Mouse (Mus musculus): ENCODE measurements around the gene Myo1d. TPM values are rescaled to one million over a fixed set of nuclear protein-coding genes. Genes with fewer than 3 reads are reported as not detected.
A peak's percentile ranks its signal among the peaks of the same experiment; 100 is the strongest.

The Myo1d gene
- polyA plus RNA-seq, 1 experiment: 5.9 TPM

DNA sequence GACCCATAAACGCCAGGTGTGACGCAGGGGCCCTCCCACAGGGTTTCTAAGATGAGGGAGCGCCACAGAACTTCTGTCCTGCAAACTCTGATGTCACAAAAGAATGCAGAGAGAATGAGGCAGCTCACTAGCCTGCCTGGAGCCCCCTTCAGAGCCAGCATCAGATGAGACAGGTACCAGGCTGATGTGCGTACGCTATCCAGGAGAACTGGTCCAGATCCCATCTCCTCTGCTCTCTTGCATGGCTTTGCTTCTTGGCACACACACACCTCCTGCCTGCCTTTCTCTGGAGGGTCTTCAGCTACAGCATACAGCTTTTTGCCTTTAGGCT lies 270.7 kb downstream of the Myo1d start:
- Histone ChIP-seq H3K4me3 (ENCODE audit: control insufficient read depth, insufficient read depth, low read length) (peak overlapping the region; percentile 9), H3K36me3 (ENCODE audit: control insufficient read depth, insufficient read depth, low read length) (no peaks in the 10 kb centered on the region), H3K27ac (ENCODE audit: control insufficient read depth, insufficient read depth, low read length) (peak overlapping the region; percentile 93), H3K27me3 (ENCODE audit: control insufficient read depth, insufficient read depth, low read length) (no peaks in the 10 kb centered on the region), H3K4me1 (replicated peaks; ENCODE audit: control insufficient read depth, insufficient read depth, low read length) (peaks cover 84% of the 10 kb centered on the region)
- WGBS: 38% methylated on average over 5 of the region's 5 CpGs
- DNase-seq: no peak
- TF ChIP-seq CTCF (IDR thresholded peaks at IDR 0.05; ENCODE audit: borderline replicate concordance, control insufficient read depth, extremely low read depth, insufficient read depth, low read length, poor library complexity) (no peak), POLR2A (IDR thresholded peaks at IDR 0.05; ENCODE audit: control insufficient read depth, extremely low read depth, insufficient read depth, low read length, poor library complexity) (no peak)

DNA sequence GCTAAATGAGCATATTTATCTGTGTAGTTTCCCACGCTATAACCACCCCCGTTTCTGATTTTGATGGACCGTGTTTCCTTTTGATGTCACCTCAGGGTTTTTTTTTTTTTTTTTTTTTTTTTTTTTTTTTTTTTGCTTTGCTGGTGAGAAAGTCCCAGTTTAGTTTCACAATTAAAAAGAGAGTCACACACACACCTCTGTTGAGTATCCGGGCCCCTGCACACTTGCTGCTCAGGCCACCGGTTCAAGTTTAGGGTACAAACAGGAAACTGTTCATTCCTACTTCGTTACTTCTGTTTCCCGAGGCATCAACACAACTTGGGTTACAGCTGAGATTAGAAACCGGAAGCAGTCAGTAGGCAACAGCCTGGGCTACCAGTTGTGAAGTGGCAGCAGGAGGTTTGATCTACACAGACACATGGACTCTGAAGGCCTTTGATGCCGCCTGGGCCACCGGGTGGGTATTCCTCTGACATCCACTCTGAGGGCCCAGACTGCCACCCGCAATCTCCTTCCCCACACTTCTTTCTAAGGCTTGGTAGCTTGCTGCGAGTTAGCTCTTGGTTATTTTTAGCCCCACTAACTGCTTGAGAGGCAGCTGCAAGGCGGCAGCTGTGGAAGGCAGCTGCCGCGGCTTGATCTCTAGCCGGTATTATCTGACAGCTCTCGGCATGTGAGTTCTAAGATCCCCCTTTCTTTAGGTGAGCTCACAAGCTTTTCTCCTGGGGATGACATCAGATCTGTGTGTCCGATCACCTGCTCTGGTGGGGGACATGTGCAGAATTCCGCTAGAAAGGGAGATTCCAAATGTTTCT lies 271.3 kb downstream of the Myo1d start:
- peak; percentile 74 for DNase-seq
- TF ChIP-seq POLR2A (IDR thresholded peaks at IDR 0.05; ENCODE audit: control insufficient read depth, extremely low read depth, insufficient read depth, low read length, poor library complexity): peak; percentile 47
- TF ChIP-seq CTCF (IDR thresholded peaks at IDR 0.05; ENCODE audit: borderline replicate concordance, control insufficient read depth, extremely low read depth, insufficient read depth, low read length, poor library complexity): no peak
- WGBS: 3% methylated on average over 19 of the region's 19 CpGs

DNA sequence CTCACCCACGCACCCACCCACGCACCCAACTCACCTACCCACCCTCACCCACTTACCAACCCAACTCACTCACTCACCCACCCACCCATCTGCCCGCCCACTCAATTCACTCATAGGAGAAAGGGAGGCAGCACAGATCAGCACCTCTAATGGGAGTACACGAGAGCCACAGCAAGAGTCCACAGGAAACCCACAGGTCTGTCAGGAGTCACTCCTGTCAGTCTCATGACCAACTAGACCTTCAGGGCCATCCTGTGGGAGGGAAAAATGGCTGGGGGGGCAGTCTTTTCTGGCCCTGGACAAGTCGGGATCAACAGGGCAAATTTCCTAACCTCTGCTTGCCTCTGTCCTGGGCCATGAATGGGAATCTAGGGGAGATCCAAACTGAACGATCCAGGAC lies 272.0 kb downstream of the Myo1d start:
- no peak for DNase-seq
- WGBS: 63% methylated on average over 6 of the region's 6 CpGs
- no peak overlapping the region for H3K4me3 ChIP-seq (ENCODE audit: control insufficient read depth, insufficient read depth, low read length)
- H3K27ac ChIP-seq (ENCODE audit: control insufficient read depth, insufficient read depth, low read length): peak overlapping the region; percentile 75
- H3K4me1 ChIP-seq (replicated peaks; ENCODE audit: control insufficient read depth, insufficient read depth, low read length): peaks cover 81% of the 10 kb centered on the region
- no peak for TF ChIP-seq POLR2A (IDR thresholded peaks at IDR 0.05; ENCODE audit: control insufficient read depth, extremely low read depth, insufficient read depth, low read length, poor library complexity)
- TF ChIP-seq CTCF (IDR thresholded peaks at IDR 0.05; ENCODE audit: borderline replicate concordance, control insufficient read depth, extremely low read depth, insufficient read depth, low read length, poor library complexity): no peak
- no peaks in the 10 kb centered on the region for H3K36me3 ChIP-seq (ENCODE audit: control insufficient read depth, insufficient read depth, low read length)
- H3K27me3 ChIP-seq (ENCODE audit: control insufficient read depth, insufficient read depth, low read length): no peaks in the 10 kb centered on the region

More for the DNA sequence above, 271.3 kb downstream of the Myo1d start:
- no peaks in the 10 kb centered on the region for H3K36me3 ChIP-seq (ENCODE audit: control insufficient read depth, insufficient read depth, low read length)
- H3K4me1 ChIP-seq (replicated peaks; ENCODE audit: control insufficient read depth, insufficient read depth, low read length): peaks cover 85% of the 10 kb centered on the region
- H3K4me3 ChIP-seq (ENCODE audit: control insufficient read depth, insufficient read depth, low read length): peak overlapping the region; percentile 9
- H3K27ac ChIP-seq (ENCODE audit: control insufficient read depth, insufficient read depth, low read length): peak overlapping the region; percentile 93
- H3K27me3 ChIP-seq (ENCODE audit: control insufficient read depth, insufficient read depth, low read length): no peaks in the 10 kb centered on the region

DNA sequence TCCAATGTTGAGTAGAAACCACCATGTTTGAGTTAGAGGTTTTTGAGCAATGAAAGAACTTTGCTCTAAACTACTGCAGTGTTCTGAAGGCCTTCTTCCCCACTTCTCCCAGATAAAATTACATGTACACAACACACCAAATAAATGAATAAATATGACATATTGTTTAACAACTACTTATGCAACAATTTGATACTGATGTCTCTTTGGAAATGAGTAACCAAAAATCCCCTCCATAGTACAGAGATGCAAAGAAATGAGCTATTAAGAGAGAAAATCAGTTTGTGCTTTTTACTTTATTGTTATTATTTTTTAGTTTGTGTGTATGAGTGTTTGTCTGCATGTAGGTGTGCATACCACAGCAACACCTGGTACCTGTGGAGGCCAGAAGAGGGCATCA lies 273.3 kb downstream of the Myo1d start:
- no peak overlapping the region for H3K27ac ChIP-seq (ENCODE audit: control insufficient read depth, insufficient read depth, low read length)
- no peaks in the 10 kb centered on the region for H3K36me3 ChIP-seq (ENCODE audit: control insufficient read depth, insufficient read depth, low read length)
- H3K27me3 ChIP-seq (ENCODE audit: control insufficient read depth, insufficient read depth, low read length): no peaks in the 10 kb centered on the region
- DNase-seq: no peak
- TF ChIP-seq POLR2A (IDR thresholded peaks at IDR 0.05; ENCODE audit: control insufficient read depth, extremely low read depth, insufficient read depth, low read length, poor library complexity): no peak
- no peak for TF ChIP-seq CTCF (IDR thresholded peaks at IDR 0.05; ENCODE audit: borderline replicate concordance, control insufficient read depth, extremely low read depth, insufficient read depth, low read length, poor library complexity)
- peaks cover 68% of the 10 kb centered on the region for H3K4me1 ChIP-seq (replicated peaks; ENCODE audit: control insufficient read depth, insufficient read depth, low read length)
- H3K4me3 ChIP-seq (ENCODE audit: control insufficient read depth, insufficient read depth, low read length): no peak overlapping the region

DNA sequence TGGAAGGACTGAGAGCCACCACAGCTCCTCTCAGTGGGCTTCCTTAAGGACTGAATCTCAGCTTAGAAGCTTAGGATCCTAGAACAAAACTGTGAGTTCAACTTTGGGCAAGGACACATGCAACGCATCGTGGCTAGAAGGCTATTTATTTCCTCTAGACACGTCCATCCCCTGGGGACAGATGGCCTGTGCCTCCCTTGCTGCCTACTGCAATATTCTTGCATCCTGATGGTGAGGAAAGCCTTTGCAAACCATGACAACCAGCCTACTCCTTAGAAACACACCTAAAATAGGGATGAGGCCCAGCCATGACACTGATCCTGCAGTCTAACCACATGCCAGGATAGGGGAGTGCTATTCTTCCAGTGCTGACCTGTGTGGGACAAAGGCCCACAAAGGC lies 274.2 kb downstream of the Myo1d start:
- TF ChIP-seq POLR2A (IDR thresholded peaks at IDR 0.05; ENCODE audit: control insufficient read depth, extremely low read depth, insufficient read depth, low read length, poor library complexity) (no peak), CTCF (IDR thresholded peaks at IDR 0.05; ENCODE audit: borderline replicate concordance, control insufficient read depth, extremely low read depth, insufficient read depth, low read length, poor library complexity) (no peak)
- H3K4me3 ChIP-seq (ENCODE audit: control insufficient read depth, insufficient read depth, low read length): no peak overlapping the region
- peaks cover 61% of the 10 kb centered on the region for H3K4me1 ChIP-seq (replicated peaks; ENCODE audit: control insufficient read depth, insufficient read depth, low read length)
- 95% methylated on average over 3 of the region's 3 CpGs for WGBS
- H3K27me3 ChIP-seq (ENCODE audit: control insufficient read depth, insufficient read depth, low read length): no peaks in the 10 kb centered on the region
- H3K27ac ChIP-seq (ENCODE audit: control insufficient read depth, insufficient read depth, low read length): peak overlapping the region; percentile 26; the same call in 1 of the 2 replicates
- H3K36me3 ChIP-seq (ENCODE audit: control insufficient read depth, insufficient read depth, low read length): no peaks in the 10 kb centered on the region
- no peak for DNase-seq

DNA sequence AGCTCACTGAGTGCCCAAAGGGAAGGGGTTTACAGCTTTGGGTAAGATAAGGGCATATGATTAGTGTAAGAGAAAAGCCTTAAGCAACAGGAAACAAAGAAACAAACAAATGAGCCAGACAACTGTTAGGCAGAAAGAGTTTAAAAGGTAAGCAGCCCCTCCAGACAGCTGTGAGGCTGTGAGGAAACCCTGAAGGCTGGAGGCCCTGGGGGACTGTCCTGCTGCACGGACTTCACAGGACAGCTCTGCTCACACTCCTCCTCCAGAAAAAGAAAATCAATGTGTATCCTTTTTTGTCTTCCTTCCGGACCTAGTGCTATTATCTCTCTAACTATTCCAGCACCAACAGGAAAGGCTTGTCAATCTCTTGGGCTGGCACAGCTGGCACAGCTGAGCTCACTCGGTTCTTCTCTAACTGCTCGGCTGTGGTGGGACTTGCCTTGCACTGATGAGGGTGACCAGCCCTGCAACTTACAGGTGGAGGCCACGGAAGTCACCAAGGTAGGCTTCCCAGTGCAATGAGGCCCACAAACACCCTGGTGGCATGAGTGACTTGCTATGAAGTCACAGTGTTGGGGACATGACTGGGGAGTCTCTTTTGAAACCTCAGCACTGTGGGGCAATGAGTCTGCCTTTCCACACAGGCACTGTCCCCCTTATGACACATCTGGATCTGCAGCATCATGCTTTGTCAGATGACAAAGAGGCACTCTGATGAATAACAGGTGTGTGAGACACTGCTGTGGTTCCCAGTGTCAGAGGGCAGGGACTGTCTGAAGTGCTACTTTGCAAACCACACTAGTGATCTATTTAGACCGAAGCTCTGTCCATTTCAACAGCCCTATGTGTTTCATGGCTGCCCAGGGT lies 275.1 kb downstream of the Myo1d start:
- Histone ChIP-seq H3K4me1 (replicated peaks; ENCODE audit: control insufficient read depth, insufficient read depth, low read length) (peaks cover 53% of the 10 kb centered on the region), H3K27me3 (ENCODE audit: control insufficient read depth, insufficient read depth, low read length) (no peaks in the 10 kb centered on the region), H3K27ac (ENCODE audit: control insufficient read depth, insufficient read depth, low read length) (peak overlapping the region; percentile 64), H3K36me3 (ENCODE audit: control insufficient read depth, insufficient read depth, low read length) (no peaks in the 10 kb centered on the region), H3K4me3 (ENCODE audit: control insufficient read depth, insufficient read depth, low read length) (no peak overlapping the region)
- TF ChIP-seq CTCF (IDR thresholded peaks at IDR 0.05; ENCODE audit: borderline replicate concordance, control insufficient read depth, extremely low read depth, insufficient read depth, low read length, poor library complexity) (no peak), POLR2A (IDR thresholded peaks at IDR 0.05; ENCODE audit: control insufficient read depth, extremely low read depth, insufficient read depth, low read length, poor library complexity) (no peak)
- 14% methylated on average over 6 of the region's 6 CpGs for WGBS
- peak; percentile 47 for DNase-seq
